Mouse (Mus musculus) right cerebral cortex, adult 2 months (tissue): ENCODE results near the gene Klhl40.

Experiments used
- DNase-seq, 2 experiments: peaks; one replicate each; pipeline ENCODE4 v3.0.0; 2021 to 2022; ENCODE audit warnings: low spot score in 2 of 2

Gene Klhl40

DNA sequence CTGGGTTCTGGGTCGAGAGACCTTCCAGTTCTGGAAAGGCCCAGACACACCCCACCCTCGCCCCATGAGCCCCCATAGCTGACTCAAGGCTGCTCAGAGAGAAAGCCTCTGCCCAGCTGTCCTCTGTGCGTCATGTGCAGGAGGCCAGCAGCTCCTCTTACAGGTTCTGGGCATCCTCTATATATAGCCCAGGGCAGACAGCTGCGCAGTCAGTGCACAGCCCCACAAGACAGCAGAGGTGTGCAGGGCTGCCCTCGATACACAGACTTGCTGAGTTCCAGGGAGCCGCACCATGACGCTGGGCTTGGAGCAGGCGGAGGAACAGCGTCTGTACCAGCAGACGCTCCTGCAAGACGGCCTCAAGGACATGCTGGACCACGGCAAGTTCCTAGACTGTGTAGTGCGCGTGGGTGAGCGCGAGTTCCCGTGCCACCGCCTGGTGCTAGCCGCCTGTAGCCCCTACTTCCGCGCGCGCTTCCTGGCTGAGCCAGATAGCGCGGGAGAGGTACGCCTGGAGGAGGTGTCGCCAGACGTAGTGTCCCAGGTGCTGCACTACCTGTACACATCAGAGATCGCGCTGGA, at the start of gene Klhl40:
TSS of gene Klhl40 (plus strand) at position 124 of the 582 bp plus-strand sequence.
- DNase-seq, result peak; percentile 65 to 78

DNA sequence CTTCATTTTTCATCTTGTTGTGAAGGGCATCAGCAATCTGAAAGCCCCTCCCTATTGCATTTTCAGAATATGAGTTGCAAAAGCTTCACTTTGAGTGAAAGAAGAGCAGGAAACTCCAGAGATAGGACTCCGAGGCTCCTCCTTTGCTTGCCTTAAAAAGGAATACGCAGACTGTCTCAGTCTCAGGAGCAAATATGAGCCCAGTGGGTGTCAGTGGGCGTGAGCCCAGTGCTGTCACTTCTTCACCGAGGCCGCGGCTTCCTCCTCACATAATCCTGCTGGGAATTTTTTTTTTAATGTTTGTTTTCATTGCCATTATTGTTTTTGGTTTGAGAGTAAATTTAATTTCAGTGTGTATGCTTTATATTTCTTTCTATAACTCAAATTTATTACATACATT, 36.9 kb upstream of the Klhl40 start:
- DNase-seq, result peak in 1 of 2 experiments; percentile 47

DNA sequence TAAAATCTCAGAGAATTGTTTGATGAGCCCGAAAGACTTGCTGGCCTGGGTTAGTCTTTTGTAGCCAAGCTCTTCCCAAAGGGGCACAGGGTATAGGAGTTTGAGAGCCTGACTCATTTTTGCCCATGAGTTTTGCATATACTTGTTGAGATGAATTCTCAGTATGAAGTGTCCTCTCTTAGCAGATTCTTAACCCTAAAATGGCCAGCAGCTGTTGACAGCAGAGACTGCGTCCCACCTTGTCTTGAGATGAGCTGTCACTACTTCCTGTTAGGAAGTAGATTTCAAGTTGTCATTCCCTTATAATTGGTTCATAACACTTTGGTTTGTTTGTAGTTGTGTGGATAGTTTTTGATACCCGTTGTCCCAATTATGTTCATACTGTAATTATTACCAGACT, 36.2 kb upstream of the Klhl40 start:
- no peak for DNase-seq

DNA sequence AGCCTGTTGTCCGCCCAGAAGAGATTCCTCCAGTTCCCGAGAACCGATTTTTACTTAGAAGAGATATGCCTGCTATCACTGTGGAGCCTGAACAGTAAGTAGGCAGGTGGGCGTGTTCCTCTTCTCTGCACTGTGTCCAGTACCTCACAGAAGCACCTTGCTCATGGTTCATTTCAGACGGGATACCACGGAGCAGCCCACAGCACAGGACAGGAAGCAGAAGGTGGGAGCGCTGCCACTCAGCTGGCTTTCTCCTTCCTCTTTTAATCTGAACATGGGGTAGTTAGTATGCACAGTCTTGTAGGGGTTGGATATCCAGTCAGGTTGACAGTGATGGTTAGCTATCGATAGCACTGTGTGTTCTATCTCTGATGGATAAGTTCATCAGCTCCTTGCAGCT, 33.4 kb upstream of the Klhl40 start:
- DNase-seq, result no peak

DNA sequence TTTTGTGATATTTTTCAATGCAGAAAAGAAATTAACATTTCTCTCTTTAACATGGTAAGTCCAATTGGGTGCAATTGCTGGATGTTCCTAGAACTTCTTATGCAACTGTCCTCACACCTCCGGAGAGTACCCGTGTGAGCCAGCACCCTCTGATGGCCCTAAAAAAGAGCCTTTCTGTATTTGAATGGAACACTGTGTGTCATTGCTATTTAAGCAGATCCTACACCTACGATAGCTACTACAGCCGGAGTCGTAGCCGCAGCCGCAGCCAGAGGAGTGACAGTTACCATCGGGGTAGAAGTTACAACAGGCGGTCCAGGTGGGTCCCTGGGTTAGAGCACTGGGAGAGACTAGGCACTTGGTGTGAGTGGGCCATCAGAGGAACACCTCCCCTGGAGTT, 24.6 kb upstream of the Klhl40 start:
- DNase-seq, result no peak

DNA sequence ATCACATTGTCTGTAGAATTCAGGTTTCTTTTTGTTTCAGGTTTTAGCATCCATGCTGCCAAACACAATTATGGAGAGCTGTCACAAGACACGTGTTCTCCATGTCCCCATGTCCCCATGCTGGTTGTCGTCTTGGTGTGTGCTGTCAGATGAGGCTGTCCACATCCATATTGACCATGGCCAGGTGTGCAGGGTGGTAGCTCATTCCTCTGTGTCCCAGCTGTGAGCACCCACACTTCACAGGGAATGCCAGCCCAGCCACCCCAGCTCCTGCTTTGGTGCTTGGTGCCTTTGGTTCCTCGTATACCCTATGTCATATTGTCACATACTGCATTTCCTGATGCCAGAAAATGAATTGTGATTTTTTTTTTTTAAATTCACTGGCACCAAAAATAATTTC, 22.8 kb upstream of the Klhl40 start:
- no peak for DNase-seq

DNA sequence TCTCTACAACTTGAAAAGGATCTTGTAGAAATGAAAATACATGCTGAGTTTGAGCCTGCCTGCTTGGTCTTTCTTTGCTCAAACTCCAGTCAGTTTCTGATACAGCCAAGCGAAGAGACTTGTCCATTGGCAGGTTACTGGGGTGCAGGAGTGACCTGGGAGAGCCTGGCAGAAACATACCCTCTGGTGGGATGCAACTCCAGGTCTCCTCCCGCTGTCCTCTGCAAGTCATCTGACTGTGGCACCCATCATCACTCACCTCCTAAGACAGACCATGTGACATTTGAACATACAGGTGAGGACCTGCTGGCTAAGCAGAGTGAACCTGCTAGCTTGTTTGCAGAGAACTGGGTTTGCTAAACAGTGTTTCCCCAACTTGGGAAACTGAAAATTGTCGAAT, 20.6 kb upstream of the Klhl40 start:
- peak in 1 of 2 experiments; percentile 7 for DNase-seq

DNA sequence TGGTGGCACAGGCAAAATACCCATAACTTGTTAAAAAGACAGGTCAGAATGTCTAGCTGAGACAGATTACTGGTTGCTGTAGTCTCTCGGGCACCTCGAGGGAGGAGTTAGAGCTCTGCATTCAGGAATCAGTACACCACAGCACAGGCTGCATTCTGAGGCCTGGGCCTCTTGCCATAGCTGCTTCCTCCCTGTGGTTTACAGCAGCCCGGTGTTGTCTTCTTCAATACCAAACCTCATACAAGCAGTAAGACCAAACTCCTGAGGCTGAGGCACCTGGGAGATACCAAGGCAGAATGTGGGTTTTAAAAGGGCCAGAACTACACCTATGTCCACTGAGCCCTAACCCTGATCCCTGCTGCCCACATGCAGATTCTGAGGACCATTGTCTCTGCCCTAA, 20.0 kb upstream of the Klhl40 start:
- DNase-seq, result no peak

DNA sequence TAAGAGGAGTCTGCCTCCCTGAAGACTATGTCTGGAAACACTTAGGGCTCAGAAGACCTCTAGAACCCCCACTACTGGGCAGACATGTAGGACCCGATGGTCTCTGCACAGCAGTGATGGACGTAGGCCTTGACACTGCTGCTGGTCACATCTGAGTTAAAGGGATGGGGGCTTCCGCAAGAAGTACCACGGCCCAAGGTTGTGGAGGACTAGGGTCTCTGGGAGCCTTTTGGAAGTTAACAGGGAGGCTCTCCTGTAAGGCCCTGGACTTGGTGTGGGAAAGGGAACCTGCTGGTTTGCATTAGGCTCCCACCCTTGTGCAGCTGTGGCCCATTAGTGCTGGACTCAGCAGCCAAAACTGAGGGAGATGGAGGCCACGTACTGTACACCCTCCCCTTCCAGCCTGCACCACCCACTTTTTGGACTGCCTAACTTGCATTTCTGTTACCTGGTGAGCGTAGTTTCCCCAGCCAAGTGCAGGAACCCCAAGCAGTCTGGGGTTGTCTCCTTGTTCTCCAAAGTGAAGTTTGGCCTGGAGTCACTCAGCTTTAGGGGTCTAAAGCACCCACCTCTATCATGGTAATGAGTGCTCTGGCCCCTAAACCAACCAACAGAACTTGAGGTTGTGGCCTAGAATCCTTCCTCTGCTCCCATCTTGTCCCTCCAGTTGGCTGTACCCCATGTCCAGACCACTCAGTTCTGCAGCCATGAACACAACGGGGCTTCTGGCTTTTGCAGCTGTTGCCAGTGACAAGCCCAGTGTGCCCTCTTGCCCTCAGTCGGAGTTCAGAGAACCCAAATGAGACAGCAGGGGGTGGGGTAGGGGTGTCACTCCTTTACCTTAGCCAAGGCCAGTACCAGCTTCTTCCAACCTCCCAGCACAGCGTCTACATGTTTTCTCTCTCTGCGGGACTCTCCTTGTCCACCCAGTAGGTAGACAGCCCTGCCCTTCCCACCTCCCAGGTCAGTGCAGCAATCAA, 19.3 kb upstream of the Klhl40 start:
- DNase-seq, result no peak

DNA sequence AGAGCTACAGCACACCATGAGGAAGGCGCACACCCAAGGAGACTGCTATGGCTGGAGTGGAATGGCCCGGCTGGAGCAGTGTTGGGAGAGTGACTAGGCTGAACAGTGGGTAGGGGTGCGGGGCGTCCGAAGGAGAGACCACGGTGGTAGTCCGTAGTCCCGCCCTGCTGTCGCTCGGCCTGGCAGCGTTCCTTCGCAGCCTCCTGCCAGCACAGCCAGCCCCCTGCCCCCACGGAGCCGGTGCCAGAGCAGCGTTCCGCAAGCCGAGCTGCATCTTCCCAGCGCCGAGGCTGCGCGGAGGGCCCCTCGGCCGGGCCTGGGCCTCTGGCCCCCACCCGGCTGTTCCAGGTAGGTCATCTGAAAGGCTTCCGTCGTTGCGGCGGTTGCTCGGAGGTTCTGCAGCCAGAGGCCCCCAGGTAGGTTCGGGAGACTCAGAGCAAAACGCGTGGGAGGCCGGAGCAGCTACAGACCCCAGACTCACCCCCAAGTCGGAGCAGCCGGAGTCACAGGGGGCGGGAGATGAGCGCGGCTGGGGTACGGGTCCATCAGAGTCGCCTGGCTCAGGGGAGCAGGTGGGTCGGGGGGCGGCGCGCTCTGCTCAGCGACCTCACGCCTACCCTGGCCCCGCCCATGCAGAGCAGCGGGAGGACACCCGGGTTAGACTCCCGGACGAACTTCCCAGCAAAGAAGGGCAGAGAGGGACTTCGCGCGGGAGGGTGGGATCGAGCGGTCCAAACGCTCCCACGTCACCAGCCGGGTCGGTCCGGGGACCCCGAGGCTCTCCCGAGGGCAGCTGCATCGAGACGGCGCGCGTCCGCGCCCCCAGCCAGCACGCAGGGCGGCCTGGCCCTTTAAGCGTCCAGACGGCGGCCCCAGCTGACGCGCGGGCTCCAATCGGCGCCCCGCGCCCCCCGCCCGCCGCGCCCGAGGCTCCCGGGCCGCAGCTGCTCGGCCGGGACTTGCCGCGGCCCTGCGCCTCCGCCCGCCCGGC, 18.0 kb upstream of the Klhl40 start, which contains the start of gene Zfp651:
TSS of gene Zfp651 (plus strand) at position 240 of the 991 bp plus-strand sequence.
- peak; percentile 64 to 74 for DNase-seq

DNA sequence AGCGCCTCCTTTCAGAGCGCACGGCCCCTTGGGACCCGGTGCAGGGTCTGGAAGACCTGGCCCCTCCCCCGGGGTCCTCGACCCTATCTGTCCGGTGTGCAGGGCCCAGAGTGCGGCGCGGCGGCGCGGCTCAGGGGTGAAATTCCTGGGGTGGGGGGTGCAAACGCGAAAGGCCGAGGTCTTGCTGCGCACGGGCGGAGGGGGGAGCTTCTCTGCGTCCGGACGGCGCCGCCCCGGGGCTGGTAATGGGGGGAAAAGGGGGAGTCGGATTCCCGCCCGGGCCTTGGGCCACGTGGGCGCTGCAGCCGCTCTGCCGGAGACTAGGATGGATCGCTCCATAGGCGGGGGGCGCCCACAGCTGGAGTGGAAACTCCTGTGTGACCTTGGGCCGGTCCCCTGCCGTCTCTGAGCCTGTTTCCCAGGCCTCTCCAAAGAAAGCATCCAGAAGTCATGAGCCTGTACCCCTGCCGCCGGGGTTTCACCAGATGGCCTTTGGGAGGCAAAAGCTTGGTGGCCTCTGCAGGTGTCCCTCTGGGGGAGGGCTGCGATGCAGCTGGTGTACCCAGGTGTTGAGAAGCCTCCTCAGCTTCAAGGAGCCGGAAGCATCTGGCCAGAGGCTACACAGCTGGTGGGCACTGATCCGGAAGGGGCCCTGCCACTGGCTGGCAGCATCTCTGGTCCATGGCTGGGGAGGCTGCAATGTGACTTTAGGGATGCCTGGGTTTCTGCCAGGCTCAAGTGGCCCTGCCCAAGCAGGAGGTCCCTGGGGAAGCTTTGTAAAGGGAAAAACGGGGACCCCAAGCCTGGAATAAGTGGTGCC, 16.9 kb upstream of the Klhl40 start:
- DNase-seq, result peak in 1 of 2 experiments; percentile 62

DNA sequence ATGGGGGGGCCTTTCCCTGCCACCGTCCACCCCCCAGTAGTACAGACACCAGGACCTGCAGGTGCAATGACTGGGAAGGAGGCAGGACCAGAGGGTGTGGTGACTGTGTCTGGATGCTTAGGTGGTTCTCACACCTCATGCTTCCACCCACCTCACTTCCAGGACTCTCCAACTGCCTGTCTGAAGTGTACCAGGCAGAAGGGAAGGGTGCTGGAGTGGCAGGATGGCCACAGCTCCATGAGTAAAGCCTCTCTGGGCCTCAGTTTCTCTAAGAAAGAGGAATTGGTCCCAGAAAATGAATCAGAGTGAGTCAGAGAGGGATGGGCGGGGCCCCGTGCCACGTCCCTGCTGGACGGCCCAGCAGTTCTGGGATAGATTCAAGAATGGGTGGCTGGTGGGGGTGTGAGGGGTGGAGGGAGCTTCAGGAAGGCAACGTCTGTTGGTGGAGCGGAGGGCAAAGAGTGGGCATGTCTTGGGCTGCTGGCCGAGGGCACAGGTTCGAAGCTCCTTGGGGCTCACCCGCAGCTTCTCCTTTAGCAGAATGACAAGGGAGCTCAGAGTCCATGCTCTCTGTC, 16.2 kb upstream of the Klhl40 start:
- DNase-seq, result no peak

DNA sequence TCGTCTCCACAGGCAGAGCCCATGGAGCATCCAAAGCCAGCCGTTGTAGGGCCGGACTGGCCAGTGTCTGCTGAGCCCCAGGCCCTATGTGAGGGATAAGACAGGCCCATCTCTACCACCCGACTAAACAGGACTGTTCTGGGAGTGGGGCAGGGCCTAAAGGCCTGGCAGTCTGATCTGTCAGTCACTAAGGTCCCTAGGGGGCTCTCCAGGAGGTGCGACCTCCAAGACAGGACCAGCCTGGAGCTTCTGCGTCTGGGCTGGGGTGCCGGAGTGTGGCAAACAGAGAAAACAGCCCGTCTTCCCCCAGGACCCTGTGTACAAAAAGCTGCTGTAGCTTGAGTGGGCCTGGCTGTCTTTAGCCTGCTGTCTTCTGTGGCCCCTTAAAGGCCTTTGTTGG, 15.6 kb upstream of the Klhl40 start:
- DNase-seq, result no peak

DNA sequence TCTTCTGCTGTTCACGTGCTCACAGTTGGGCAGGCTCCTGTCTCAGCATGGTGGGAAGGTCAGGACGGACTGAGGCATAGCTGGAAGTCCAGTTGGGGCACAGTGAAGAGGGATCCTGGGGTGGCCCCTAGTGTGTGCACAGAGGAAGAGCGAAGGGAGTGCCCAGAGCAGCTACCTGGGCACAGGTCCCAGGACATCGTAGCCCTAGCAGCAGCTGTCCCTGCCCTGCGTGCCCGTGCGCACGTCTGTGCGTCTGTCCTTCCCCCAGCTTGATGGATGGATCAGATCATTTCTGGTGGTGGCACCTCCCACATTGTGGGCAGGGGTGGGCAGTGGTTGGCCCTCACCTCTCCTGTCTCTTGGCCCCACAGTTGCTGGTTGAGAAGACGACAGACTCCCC, 15.2 kb upstream of the Klhl40 start:
- DNase-seq, result no peak

DNA sequence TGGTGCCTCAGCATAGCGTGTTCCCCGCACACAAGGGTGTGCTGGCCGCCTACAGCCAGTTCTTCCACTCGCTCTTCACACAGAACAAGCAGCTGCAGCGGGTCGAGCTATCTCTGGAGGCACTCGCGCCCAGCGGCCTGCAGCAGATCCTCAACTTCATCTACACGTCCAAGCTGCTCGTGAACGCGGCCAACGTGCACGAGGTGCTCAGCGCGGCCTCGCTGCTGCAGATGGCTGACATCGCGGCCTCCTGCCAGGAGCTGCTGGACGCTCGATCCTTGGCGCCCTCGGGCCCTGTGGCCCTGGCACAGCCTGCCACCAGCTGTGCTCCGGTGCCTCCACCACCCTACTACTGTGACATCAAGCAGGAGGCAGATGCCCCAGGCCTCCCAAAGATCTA, 14.6 kb upstream of the Klhl40 start:
- DNase-seq, result no peak

DNA sequence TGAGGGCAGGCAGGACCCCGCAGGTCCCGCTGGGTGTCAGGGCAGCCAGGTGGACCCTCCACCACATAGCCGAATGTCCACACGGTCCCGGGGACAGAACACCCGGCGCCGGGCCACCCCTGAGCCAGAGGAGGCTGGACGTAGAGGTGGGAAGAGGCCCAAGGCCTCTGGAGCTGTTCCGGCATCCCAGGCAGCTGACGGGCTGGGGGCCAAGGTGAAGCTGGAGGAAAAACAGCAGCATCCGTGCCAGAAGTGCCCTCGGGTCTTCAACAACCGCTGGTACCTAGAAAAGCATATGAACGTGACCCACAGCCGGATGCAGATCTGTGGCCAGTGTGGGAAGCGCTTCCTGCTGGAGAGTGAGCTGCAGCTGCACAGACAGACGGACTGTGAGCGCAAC, 13.7 kb upstream of the Klhl40 start:
- no peak for DNase-seq

DNA sequence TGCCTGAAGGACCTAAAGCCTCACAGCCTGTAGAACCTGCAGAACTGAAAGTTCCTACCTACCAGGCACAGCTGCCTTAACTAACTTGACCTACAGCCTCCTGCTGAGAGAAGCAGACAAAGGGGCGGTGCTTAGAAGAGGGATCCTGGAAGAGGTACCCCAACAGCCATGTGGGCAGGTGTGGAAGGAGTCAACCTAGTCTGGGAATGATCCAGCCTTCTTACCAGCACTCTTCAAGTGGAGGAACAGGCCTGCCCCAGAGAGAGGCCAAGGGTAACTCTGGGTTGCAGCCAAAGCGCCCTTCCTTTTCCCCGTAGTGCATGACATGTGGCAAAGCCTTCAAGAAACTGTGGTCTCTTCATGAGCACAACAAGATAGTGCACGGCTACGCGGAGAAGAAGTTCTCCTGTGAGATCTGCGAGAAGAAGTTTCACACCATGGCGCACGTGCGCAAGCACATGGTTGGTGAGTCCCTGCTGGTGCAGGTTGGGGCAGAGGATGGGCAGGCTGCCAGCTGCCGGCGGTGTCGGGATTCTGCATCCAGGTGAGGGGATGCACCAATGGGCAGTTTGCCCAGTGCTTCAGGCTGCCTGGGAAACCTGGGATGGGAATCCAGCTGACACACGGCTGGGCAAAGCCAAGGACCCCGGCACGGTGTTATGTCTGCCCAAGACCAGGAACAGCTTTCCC, 12.1 kb upstream of the Klhl40 start:
- no peak for DNase-seq

DNA sequence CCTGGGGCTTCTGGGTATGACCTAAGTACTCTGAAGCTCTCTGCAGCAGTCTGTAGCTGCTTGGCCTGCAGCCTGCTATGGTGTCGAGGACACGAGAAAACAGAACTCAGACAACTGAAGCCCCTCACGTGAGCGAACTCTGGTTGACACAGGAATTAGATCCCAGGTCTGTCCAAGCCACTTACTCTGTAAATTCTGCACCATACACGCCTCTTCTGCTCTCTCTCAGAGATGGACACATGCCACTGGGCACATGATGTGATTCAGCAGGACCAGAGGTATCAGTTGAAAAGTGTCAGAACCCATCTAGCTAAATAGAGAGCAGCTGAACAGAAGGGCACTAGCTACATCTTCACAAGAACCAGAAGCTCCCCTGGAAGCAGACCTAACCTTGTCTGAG, 5.0 kb upstream of the Klhl40 start:
- DNase-seq, result no peak

DNA sequence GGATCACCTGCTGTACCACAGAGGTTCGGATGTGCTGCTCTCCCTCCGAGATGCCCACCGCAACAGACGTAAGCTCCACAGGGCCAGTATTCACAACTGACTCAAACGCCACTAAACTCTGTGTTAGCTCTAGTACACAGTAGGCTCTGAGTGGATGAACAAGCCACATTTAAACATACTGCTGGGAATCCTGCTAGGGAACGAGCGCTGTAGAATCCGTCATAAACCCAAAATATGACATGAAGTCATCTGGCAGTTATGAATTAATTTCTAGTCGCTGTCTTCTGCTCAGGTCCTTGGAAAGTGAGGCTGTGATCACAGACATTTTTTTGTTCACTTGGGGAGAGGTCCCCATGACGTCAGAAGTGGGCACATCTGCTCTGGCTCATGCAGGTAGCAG, 1.5 kb upstream of the Klhl40 start:
- no peak for DNase-seq

DNA sequence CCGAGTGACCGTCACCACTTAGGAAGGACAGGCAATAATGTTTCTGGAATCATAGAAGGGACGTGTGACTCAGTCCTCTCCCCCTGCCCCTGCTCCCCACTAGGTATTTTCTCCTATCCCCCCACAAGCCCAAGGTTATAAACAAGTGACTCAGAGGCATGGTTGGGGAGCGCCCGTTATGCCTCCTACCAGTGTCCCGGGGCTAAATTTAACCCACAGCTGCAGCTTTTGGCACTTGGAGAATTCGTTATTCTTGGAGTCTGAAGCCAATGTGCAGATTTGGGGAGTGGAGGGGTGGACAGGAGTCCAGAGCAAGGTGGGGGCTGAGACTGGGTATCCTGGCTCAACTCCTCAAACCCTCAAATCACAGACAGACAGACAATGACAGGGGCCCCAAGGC, 896 bp upstream of the Klhl40 start:
- DNase-seq, result peak; percentile 50 to 61
